Mouse (Mus musculus) gastrocnemius, adult 8-10 months (tissue): Measurements from ENCODE around the gene Cerkl. TPM values are rescaled to one million over a fixed set of nuclear protein-coding genes. Genes with fewer than 3 reads are reported as not detected.

Experiments used
- DNase-seq, 2 experiments: peaks; one replicate each; pipeline ENCODE4 v3.0.0; 2022; ENCODE audit warnings: low spot score in 2 of 2
- total RNA-seq, 4 experiments: library from RNA; stranded (reverse); gene quantifications; 2 replicates each; pipeline ENCODE4 v1.2.4; 2022

The Cerkl gene
- total RNA-seq: under 1 TPM; 0.19 to 0.82 (median 0.57) TPM

- no peak for DNase-seq
These were observed at the start of gene Cerkl, which contains the start of gene Neurod1 for GRCm38 (mm10) chr2:79456575-79457349. TSS of gene Cerkl (minus strand) at chr2:79456785. TSS of gene Neurod1 (minus strand) at chr2:79456751.

DNA sequence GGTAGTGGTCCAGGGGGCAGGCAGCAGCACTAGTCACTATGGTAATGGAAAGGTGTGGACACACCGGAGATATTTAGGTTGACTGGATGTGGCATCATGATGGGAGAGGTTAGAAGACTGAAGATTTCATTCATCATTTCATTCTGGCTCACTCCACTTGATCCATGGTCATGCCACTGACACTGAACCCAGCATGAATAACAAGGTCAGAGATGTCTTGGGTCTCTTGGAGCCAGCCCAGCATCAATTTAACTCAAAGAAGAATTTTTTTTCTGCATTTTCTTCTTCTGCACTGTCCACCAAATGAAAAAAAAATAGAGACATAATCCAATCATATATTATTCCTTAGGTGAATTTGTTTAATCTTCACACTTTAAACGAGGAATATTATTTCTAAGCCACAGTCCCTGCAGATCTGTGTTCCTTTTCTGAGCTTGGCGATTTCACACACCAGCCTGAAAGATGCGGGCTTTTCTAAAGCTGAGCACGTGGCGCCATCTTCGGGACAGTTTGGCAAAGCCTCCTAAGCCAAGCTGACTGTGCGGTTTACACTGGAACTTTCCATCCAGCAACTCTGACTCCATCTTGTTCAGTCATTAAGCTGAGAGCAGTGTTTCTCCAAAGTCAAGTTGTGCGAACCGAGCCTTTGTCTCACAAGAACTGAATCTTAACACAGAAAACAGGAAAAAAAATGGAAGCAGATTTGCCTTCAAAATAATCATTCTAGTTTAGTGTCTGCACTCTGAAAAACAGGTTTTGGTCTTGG lies 42.6 kb upstream of the Cerkl start:
- peak in 1 of 2 experiments; percentile 5 for DNase-seq

DNA sequence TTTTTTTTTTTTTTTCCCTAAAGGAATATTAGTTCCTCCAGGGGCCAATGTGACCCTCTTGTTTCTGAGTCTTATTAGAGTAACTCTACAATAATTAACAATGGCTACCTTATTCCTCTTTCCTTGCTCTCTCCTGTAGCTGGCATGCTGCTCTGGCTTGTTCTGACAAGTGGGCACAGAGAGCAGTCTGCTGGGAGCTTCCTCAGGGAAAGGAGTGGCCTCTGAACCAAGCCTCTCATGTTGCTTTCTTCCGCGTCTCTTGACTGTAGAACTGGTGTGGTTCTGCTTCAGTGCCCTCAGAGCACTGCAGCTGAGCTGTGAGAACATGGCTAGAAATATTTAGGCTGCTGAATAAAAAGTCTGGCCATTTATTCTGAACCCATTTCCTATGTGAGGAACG lies 28.5 kb upstream of the Cerkl start:
- DNase-seq: no peak

DNA sequence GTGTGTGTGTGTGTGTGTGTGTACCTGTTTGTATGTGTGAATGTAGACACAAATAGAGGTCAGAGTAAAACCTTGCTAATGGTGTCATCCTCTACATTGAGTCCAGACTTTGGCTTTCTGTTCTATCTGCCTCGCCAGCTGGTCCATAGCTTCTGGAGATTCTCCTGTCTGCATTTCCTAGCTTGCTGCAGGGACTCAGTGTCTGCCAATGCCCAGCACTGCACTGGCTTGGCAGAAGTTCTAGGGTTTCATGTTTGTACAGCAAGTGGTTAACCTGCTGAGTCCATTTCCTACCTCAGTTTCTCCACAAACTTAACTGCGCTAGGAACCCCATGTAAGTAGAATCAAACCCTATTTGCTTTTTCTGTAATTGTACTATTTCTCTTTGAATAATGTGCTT lies 25.9 kb upstream of the Cerkl start:
- DNase-seq: no peak

GRCm38 (mm10) chr2:79462411-79462810 lies 5.8 kb upstream of the Cerkl start:
- no peak for DNase-seq

- no peak for DNase-seq
These were observed 5.3 kb upstream of the Cerkl start for GRCm38 (mm10) chr2:79461861-79462260.

GRCm38 (mm10) chr2:79460586-79460985 lies 4.0 kb upstream of the Cerkl start:
- no peak for DNase-seq

GRCm38 (mm10) chr2:79460107-79460506 lies 3.5 kb upstream of the Cerkl start:
- DNase-seq: no peak

GRCm38 (mm10) chr2:79459061-79460045 lies 2.8 kb upstream of the Cerkl start:
- DNase-seq: no peak

GRCm38 (mm10) chr2:79457932-79458331 lies 1.3 kb upstream of the Cerkl start:
- no peak for DNase-seq

- no peak for DNase-seq
These were observed 849 bp upstream of the Cerkl start for GRCm38 (mm10) chr2:79457434-79457833.

GRCm38 (mm10) chr2:79455646-79456045 lies 939 bp downstream of the Cerkl start:
- DNase-seq: no peak

GRCm38 (mm10) chr2:79454786-79455446 lies 1.7 kb downstream of the Cerkl start:
- DNase-seq: no peak

DNA sequence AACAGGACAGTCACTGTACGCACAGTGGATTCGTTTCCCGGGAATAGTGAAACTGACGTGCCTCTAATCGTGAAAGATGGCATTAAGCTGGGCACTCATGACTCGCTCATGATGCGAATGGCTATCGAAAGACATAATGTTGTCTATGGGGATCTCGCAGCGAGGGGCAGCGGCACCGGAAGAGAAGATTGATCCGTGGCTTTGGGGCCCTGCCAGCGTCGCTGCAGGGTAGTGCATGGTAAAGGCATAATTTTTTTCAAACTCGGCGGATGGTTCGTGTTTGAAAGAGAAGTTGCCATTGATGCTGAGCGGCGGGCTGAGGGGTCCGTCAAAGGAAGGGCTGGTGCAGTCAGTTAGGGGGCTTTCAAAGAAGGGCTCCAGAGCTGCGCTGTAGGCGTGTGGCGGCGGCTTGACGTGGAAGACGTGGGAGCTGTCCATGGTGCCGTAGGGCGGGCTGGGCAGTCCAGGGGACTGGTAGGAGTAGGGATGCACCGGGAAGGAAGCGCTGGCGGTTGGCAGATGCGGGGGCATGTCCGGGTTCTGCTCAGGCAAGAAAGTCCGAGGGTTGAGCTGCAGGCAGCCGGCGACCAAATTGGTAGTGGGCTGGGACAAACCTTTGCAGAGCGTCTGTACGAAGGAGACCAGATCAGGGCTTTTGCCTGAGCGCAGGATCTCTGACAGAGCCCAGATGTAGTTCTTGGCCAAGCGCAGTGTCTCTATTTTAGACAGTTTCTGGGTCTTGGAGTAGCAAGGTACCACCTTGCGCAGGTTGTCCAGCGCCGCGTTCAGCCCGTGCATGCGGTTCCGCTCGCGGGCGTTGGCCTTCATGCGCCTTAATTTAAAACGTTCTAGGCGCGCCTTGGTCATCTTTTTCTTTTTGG lies 2.4 kb downstream of the Cerkl start:
- DNase-seq: peak in 1 of 2 experiments; percentile 12

DNA sequence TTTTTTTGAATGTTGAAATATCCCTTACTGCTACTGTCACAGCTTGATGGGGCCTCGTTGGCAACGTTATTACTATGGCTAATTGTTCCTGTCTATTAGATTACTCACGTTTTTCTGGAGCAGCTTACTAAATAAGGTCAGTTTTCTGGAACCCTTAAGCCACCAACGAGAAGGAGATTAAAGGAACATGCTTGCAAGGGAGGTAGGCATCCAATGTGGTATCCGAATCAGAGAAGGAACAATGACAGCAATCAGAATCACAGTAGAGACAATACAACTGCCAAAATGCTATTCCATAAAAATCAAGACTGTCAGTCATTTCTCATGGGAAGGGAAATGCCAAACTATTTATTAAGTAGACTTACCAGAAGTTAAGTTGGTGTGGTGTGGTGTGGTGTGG lies 5.1 kb downstream of the Cerkl start:
- no peak for DNase-seq

GRCm38 (mm10) chr2:79450684-79451394 lies 5.7 kb downstream of the Cerkl start:
- no peak for DNase-seq

DNA sequence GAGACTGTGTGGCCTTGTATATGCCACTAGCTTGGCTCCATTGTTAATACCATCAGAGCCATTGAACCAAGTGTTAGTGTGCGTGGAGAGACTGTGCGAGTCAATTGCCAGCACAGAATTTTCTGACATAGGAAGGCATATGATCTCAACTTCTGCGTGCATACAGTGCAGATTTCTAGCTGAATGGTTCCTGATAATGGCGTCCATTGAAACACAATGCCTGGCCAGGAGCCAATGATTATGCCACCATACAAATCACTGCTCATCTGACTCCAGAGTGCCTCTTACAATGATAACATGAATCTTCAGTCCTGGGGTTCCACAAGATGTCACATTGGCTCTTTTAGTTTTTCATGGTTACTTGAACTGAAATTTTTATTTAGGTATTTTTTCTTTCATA lies 7.2 kb downstream of the Cerkl start:
- no peak for DNase-seq

GRCm38 (mm10) chr2:79447198-79447597 lies 9.4 kb downstream of the Cerkl start:
- no peak for DNase-seq
